Mouse (Mus musculus): Measurements from ENCODE around the gene Ppfia4. TPM values are rescaled to one million over a fixed set of nuclear protein-coding genes. Genes with fewer than 3 reads are reported as not detected.

Ppfia4 gene
- polyA plus RNA-seq, 1 experiment from 2014 or later: 10.3 TPM

Other genes with a start within 250 kb of the Ppfia4 start
- gene Chit1, start 221.7 kb downstream of the Ppfia4 start, polyA plus RNA-seq (2015; fragmentation: Nextera tagmentation; extraction: Ambion mirVana): 0.17 and 0.26 TPM in 2 replicates
- 11.6 and 12.1 TPM in 2 replicates for gene Chil1, start 150.8 kb downstream of the Ppfia4 start, polyA plus RNA-seq (2015; fragmentation: Nextera tagmentation; extraction: Ambion mirVana)
- 89.8 and 93.2 TPM in 2 replicates for gene Mybph, start 139.5 kb downstream of the Ppfia4 start, polyA plus RNA-seq (2015; fragmentation: Nextera tagmentation; extraction: Ambion mirVana)
- gene Adora1, start 97.5 kb downstream of the Ppfia4 start, polyA plus RNA-seq (2015; fragmentation: Nextera tagmentation; extraction: Ambion mirVana): 2.8 and 3.2 TPM in 2 replicates
- gene Myog, start 42.9 kb downstream of the Ppfia4 start, polyA plus RNA-seq (2015; fragmentation: Nextera tagmentation; extraction: Ambion mirVana): 171 and 190 TPM in 2 replicates
- gene Tmem183a, start 29.1 kb upstream of the Ppfia4 start, polyA plus RNA-seq (2015; fragmentation: Nextera tagmentation; extraction: Ambion mirVana): 81.0 and 90.9 TPM in 2 replicates
- not detected in 2 replicates for gene 4933406M09Rik, start 53.0 kb upstream of the Ppfia4 start, polyA plus RNA-seq (2015; fragmentation: Nextera tagmentation; extraction: Ambion mirVana)
- gene Cyb5r1, start 72.6 kb upstream of the Ppfia4 start, polyA plus RNA-seq (2015; fragmentation: Nextera tagmentation; extraction: Ambion mirVana): 41.9 and 43.1 TPM in 2 replicates
- gene Adipor1, start 82.5 kb upstream of the Ppfia4 start, polyA plus RNA-seq (2015; fragmentation: Nextera tagmentation; extraction: Ambion mirVana): 86.3 and 89.6 TPM in 2 replicates
- gene Klhl12, start 122.6 kb upstream of the Ppfia4 start, polyA plus RNA-seq (2015; fragmentation: Nextera tagmentation; extraction: Ambion mirVana): 29.4 and 29.9 TPM in 2 replicates
- gene Rabif, start 161.7 kb upstream of the Ppfia4 start, polyA plus RNA-seq (2015; fragmentation: Nextera tagmentation; extraction: Ambion mirVana): 40.1 and 40.8 TPM in 2 replicates
- gene Mgat4e, start 216.8 kb upstream of the Ppfia4 start, polyA plus RNA-seq (2015; fragmentation: Nextera tagmentation; extraction: Ambion mirVana): 0.14 TPM in 1 of 2 replicates, not detected in the other
- gene Kdm5b, start 227.2 kb upstream of the Ppfia4 start, polyA plus RNA-seq (2015; fragmentation: Nextera tagmentation; extraction: Ambion mirVana): 96.1 and 98.8 TPM in 2 replicates